Mouse (Mus musculus): ENCODE results near the gene Rab3d. TPM values are rescaled to one million over a fixed set of nuclear protein-coding genes. Genes with fewer than 3 reads are reported as not detected.
A peak's percentile ranks its signal among the peaks of the same experiment; 100 is the strongest.

Gene Rab3d
- polyA plus RNA-seq, 1 experiment from 2014 or later: 12.0 TPM

DNA sequence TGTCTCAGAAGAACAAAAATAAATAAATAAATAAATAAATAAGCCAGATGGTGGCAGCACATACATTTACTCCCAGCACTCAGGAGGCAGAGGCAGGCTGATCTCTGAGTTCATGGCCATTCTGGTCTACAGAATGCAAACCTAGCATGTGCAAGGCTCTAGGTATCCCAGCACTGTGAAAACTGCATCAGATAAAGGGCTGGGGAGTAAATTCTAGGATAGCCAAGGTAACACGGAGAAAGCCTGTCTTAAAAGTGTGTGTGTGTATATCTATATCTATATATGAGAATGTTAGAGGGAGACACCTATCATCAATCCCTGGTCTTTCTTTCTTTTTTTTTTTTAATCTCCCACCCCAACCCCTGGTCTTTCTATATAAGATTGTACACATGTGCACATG, 7.5 kb upstream of the Rab3d start:
- Histone ChIP-seq H3K4me3 (replicated peaks) (0 out of 2 replicates have a peak overlapping the region, but pooled peaks have one; percentile 48), H3K4me2 (peak overlapping the region; percentile 60; the same call in 1 of the 2 replicates), H3K36me3 (replicated peaks) (peaks cover 6% of the 10 kb centered on the region), H3K9me3 (replicated peaks) (no peaks in the 10 kb centered on the region), H3K27me3 (no peaks in the 10 kb centered on the region), H3K4me1 (replicated peaks) (peaks cover 42% of the 10 kb centered on the region), H3K9ac (no peak overlapping the region), H3K27ac (replicated peaks) (peak overlapping the region; percentile 31; the same call in 1 of the 2 replicates)
- no peak for ATAC-seq (ENCODE audit: insufficient read depth)
- WGBS (ENCODE audit: insufficient replicate concordance): 71% methylated on average over 1 of the region's 1 CpGs

GRCm38 (mm10) chr9:21925034-21925433, 7.0 kb upstream of the Rab3d start:
- H3K4me3 ChIP-seq (replicated peaks): no peak overlapping the region
- WGBS (ENCODE audit: insufficient replicate concordance): 70% methylated on average over 3 of the region's 3 CpGs
- H3K4me2 ChIP-seq: no peak overlapping the region; the same call in 1 of the 2 replicates
- peaks cover 6% of the 10 kb centered on the region for H3K36me3 ChIP-seq (replicated peaks)
- H3K4me1 ChIP-seq (replicated peaks): peaks cover 42% of the 10 kb centered on the region
- no peak overlapping the region for H3K27ac ChIP-seq (replicated peaks)
- no peaks in the 10 kb centered on the region for H3K9me3 ChIP-seq (replicated peaks)
- ATAC-seq (ENCODE audit: insufficient read depth): no peak
- H3K27me3 ChIP-seq: no peaks in the 10 kb centered on the region
- H3K9ac ChIP-seq: no peak overlapping the region

DNA sequence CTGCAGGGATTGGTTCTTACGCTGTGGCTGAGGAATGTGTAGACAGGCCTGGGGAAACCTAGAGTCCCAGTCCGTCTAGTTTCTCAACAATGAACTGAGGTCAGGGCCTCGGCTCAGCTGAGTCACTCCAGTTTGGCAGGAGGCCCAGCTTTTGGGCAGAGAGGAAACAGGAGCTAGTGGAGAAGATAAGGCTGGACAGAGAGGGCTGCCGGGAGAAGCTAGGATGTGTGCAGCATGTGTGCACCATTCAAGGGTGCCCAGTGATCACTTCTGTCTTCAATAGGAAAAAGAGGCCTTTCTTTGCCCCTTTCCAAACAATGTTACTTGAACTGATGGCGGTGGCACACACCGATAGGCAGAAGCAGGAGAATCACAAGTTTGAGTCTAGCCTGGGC, 6.1 kb upstream of the Rab3d start:
- H3K27ac ChIP-seq (replicated peaks): peak overlapping the region; percentile 73
- ATAC-seq (ENCODE audit: insufficient read depth): peak; percentile 68
- H3K4me3 ChIP-seq (replicated peaks): no peak overlapping the region
- H3K4me1 ChIP-seq (replicated peaks): peaks cover 42% of the 10 kb centered on the region
- H3K9me3 ChIP-seq (replicated peaks): no peaks in the 10 kb centered on the region
- no peak overlapping the region for H3K9ac ChIP-seq
- peaks cover 6% of the 10 kb centered on the region for H3K36me3 ChIP-seq (replicated peaks)
- H3K27me3 ChIP-seq: no peaks in the 10 kb centered on the region
- WGBS (ENCODE audit: insufficient replicate concordance): 27% methylated on average over 6 of the region's 6 CpGs
- H3K4me2 ChIP-seq: peak overlapping the region; percentile 7; the same call in 1 of the 2 replicates

GRCm38 (mm10) chr9:21923490-21924098, 5.6 kb upstream of the Rab3d start:
- 23% methylated on average over 3 of the region's 3 CpGs for WGBS (ENCODE audit: insufficient replicate concordance)
- H3K36me3 ChIP-seq (replicated peaks): peaks cover 6% of the 10 kb centered on the region
- H3K9me3 ChIP-seq (replicated peaks): no peaks in the 10 kb centered on the region
- no peaks in the 10 kb centered on the region for H3K27me3 ChIP-seq
- peak overlapping the region; percentile 7; the same call in 1 of the 2 replicates for H3K4me2 ChIP-seq
- no peak overlapping the region for H3K4me3 ChIP-seq (replicated peaks)
- peak overlapping the region; percentile 73 for H3K27ac ChIP-seq (replicated peaks)
- no peak for ATAC-seq (ENCODE audit: insufficient read depth)
- H3K4me1 ChIP-seq (replicated peaks): peaks cover 46% of the 10 kb centered on the region
- no peak overlapping the region for H3K9ac ChIP-seq

DNA sequence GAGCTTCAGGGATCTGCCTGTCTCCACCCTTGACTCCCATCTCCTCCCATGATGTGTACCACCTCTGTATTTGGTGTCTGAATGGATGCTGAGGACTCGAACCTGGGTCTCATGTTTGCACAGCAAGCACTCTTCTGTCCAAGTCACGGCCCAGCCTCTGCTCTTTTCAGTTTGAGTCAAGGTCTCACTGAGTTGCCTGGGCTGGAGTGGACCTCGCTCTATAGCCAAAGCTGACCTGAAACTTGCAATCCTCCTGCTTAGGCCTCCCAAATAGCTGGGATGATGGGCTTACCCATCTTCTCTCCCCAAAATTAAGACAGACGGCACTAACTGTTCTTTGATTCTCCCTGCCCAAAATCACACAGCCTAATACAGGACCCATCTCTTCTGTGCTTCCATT, 5.0 kb upstream of the Rab3d start:
- no peak overlapping the region for H3K27ac ChIP-seq (replicated peaks)
- no peak overlapping the region for H3K4me3 ChIP-seq (replicated peaks)
- no peaks in the 10 kb centered on the region for H3K9me3 ChIP-seq (replicated peaks)
- H3K27me3 ChIP-seq: no peaks in the 10 kb centered on the region
- peaks cover 6% of the 10 kb centered on the region for H3K36me3 ChIP-seq (replicated peaks)
- no peak overlapping the region for H3K9ac ChIP-seq
- WGBS (ENCODE audit: insufficient replicate concordance): 69% methylated on average over 4 of the region's 4 CpGs
- H3K4me1 ChIP-seq (replicated peaks): peaks cover 52% of the 10 kb centered on the region
- H3K4me2 ChIP-seq: no peak overlapping the region
- no peak for ATAC-seq (ENCODE audit: insufficient read depth)

DNA sequence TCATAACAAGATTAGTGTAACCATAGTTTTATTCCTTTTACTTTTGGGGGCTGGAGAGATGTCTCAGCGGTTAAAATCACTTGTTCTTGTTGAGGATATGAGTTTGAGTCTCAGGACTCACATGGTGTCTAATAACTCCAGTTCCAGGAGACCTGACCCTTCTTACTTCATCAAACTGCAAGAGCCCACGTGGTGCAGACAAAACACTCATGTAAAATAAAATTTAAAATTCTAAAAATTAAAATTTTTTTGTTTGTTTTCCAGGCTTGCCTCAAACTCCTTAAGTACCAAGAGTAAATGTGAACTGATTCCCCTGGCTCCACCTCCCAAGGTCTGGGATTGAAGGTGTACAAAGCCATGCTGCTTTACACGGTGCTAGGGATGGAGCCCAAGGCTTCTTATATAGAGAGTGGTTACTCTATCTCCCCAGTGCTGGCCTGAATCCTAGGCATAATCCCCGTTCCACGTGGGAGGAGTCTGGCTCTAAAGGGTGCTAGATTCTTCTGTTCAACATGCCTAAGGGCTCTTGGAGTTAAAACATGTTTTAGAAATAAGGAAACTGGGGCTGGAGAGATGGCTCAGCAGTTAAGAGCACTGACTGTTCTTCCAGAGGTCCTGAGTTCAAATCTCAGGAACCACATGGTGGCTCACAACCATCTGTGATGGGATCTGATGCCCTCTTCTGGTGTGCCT, 846 bp upstream of the Rab3d start:
- H3K4me1 ChIP-seq (replicated peaks): peaks cover 32% of the 10 kb centered on the region
- H3K36me3 ChIP-seq (replicated peaks): no peaks in the 10 kb centered on the region; the same call in 1 of the 2 replicates
- H3K9me3 ChIP-seq (replicated peaks): no peaks in the 10 kb centered on the region
- peaks cover 25% of the 10 kb centered on the region for H3K27me3 ChIP-seq
- H3K4me2 ChIP-seq: peak overlapping the region; percentile 98
- peak overlapping the region; percentile 51; the same call in 1 of the 2 replicates for H3K27ac ChIP-seq (replicated peaks)
- 30% methylated on average over 5 of the region's 5 CpGs for WGBS (ENCODE audit: insufficient replicate concordance)
- H3K4me3 ChIP-seq (replicated peaks): 0 out of 2 replicates have a peak overlapping the region, but pooled peaks have one; percentile 67
- H3K9ac ChIP-seq: peak overlapping the region; percentile 25; the same call in 1 of the 2 replicates
- no peak for ATAC-seq (ENCODE audit: insufficient read depth)

GRCm38 (mm10) chr9:21917493-21918034, 428 bp downstream of the Rab3d start:
- 1% methylated on average over 35 of the region's 35 CpGs for WGBS (ENCODE audit: insufficient replicate concordance)
- Histone ChIP-seq H3K4me1 (replicated peaks) (peaks cover 23% of the 10 kb centered on the region), H3K9me3 (replicated peaks) (no peaks in the 10 kb centered on the region), H3K36me3 (replicated peaks) (peaks cover 3% of the 10 kb centered on the region; the same call in 1 of the 2 replicates), H3K27ac (replicated peaks) (peak overlapping the region; percentile 16), H3K27me3 (peaks cover 25% of the 10 kb centered on the region), H3K9ac (peak overlapping the region; percentile 72), H3K4me2 (peak overlapping the region; percentile 98), H3K4me3 (replicated peaks) (peak overlapping the region; percentile 67)
- ATAC-seq (ENCODE audit: insufficient read depth): peak; percentile 31; the same call in 1 of the 2 replicates

DNA sequence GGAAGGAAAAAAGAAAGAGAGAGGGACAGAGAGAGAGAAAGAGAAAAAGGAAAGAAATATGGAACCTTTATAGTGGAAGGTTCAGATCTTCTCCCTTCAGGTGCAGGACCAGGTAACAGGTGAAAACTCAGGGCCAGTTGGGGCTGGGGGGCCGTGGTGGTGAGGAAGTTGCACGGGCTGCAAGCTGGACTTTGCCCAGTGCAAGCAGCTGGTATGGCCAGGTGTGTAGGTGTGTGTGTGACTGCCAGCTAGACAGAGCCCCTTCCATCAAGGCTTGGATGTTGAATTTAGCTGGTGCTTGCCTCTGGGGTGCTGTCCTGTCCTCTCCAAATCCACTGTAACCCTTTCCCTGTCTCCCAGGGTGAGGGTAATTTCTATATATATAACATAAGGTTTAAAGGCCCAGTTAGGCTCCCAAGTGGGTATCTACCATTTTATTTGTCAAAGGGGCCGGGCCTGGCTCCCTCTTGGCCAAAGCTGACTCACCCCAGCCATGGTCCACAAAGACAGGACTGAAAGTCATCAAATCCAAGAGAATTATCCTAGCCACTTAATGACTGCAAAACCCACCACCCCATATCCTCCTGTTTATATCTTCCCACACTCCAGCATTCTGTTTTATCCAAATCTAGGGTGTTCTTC, 1.0 kb downstream of the Rab3d start:
- no peak for ATAC-seq (ENCODE audit: insufficient read depth)

GRCm38 (mm10) chr9:21909474-21910223, 8.3 kb downstream of the Rab3d start:
- Histone ChIP-seq H3K4me1 (replicated peaks) (no peaks in the 10 kb centered on the region), H3K27me3 (no peaks in the 10 kb centered on the region), H3K9ac (no peak overlapping the region), H3K4me3 (replicated peaks) (no peak overlapping the region), H3K36me3 (replicated peaks) (0 out of 2 replicates have a peak, but pooled peaks cover 3% of the 10 kb centered on the region), H3K27ac (replicated peaks) (0 out of 2 replicates have a peak overlapping the region, but pooled peaks have one; percentile 24), H3K9me3 (replicated peaks) (no peaks in the 10 kb centered on the region), H3K4me2 (no peak overlapping the region)
- peak; percentile 31; the same call in 1 of the 2 replicates for ATAC-seq (ENCODE audit: insufficient read depth)
- WGBS (ENCODE audit: insufficient replicate concordance): 45% methylated on average over 10 of the region's 10 CpGs

More for the DNA sequence above, 1.0 kb downstream of the Rab3d start:
- peak overlapping the region; percentile 72; the same call in 1 of the 2 replicates for H3K9ac ChIP-seq
- H3K4me1 ChIP-seq (replicated peaks): peaks cover 23% of the 10 kb centered on the region
- H3K4me3 ChIP-seq (replicated peaks): peak overlapping the region; percentile 67
- peaks cover 25% of the 10 kb centered on the region for H3K27me3 ChIP-seq
- no peaks in the 10 kb centered on the region for H3K9me3 ChIP-seq (replicated peaks)
- peaks cover 3% of the 10 kb centered on the region; the same call in 1 of the 2 replicates for H3K36me3 ChIP-seq (replicated peaks)
- WGBS (ENCODE audit: insufficient replicate concordance): 47% methylated on average over 3 of the region's 3 CpGs
- H3K27ac ChIP-seq (replicated peaks): peak overlapping the region; percentile 16; the same call in 1 of the 2 replicates
- H3K4me2 ChIP-seq: peak overlapping the region; percentile 98

DNA sequence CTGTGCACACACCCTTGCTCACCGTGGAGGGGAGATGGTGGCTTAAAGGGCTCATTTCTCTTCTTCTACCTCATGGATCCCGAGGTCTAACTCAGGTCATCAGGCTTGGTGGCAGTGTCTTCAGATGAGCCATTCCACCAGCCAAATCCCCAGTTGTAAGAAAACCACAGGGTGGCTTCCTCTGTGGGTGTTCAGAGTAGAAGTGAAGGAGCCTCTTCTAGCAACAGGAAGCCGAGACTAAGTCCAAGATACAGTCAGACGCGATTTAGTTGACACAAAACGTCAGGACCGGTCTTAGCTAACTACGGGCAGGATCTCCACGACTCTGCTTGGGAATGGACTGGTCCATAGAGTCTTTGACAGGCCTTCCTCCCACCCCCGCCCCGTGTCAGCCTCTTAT, 9.8 kb downstream of the Rab3d start:
- Histone ChIP-seq H3K9me3 (replicated peaks) (no peaks in the 10 kb centered on the region), H3K4me2 (no peak overlapping the region), H3K27me3 (no peaks in the 10 kb centered on the region), H3K27ac (replicated peaks) (no peak overlapping the region), H3K36me3 (replicated peaks) (no peaks in the 10 kb centered on the region), H3K9ac (no peak overlapping the region), H3K4me3 (replicated peaks) (no peak overlapping the region), H3K4me1 (replicated peaks) (no peaks in the 10 kb centered on the region)
- ATAC-seq (ENCODE audit: insufficient read depth): no peak
- 20% methylated on average over 11 of the region's 11 CpGs for WGBS (ENCODE audit: insufficient replicate concordance)
